Mouse (Mus musculus): Measurements from ENCODE around the gene Pitpna. TPM values are rescaled to one million over a fixed set of nuclear protein-coding genes. Genes with fewer than 3 reads are reported as not detected.

The Pitpna gene
- polyA plus RNA-seq, 1 experiment from 2014 or later = 161 TPM

GRCm38 (mm10) chr11:75656621-75657590, 69.0 kb downstream of the Pitpna start:
- Histone ChIP-seq H3K4me2 (replicated peaks; ENCODE audit: low read depth) (peak overlapping the region; percentile 89), H3K9me3 (ENCODE audit: control insufficient read depth) (no peaks in the 10 kb centered on the region), H3K27ac (ENCODE audit: low read depth, low read length) (no peak overlapping the region; the same call in 1 of the 2 replicates), H3K4me1 (replicated peaks; ENCODE audit: control insufficient read depth, insufficient read depth, low read length) (peaks cover 11% of the 10 kb centered on the region), H3K27me3 (replicated peaks; ENCODE audit: control insufficient read depth, insufficient read depth, low read length) (no peaks in the 10 kb centered on the region), H3K4me3 (ENCODE audit: low read depth, low read length) (peak overlapping the region; percentile 57), H3K9ac (ENCODE audit: low read depth, low read length) (peak overlapping the region; percentile 82), H3K36me3 (ENCODE audit: control insufficient read depth, insufficient read depth) (peaks cover 38% of the 10 kb centered on the region)
- WGBS = 48% methylated on average over 20 of the region's 20 CpGs
- ATAC-seq = no peak
- no peak for TF ChIP-seq CTCF (IDR thresholded peaks at IDR 0.05; ENCODE audit: low read depth)

- no peaks in the 10 kb centered on the region for H3K9me3 ChIP-seq (ENCODE audit: control insufficient read depth)
- no peak overlapping the region for H3K4me3 ChIP-seq (ENCODE audit: low read depth, low read length)
- H3K4me2 ChIP-seq (replicated peaks; ENCODE audit: low read depth) = no peak overlapping the region
- H3K27me3 ChIP-seq (replicated peaks; ENCODE audit: control insufficient read depth, insufficient read depth, low read length) = no peaks in the 10 kb centered on the region
- no peak for ATAC-seq
- no peak for TF ChIP-seq CTCF (IDR thresholded peaks at IDR 0.05; ENCODE audit: low read depth)
- H3K27ac ChIP-seq (ENCODE audit: low read depth, low read length) = no peak overlapping the region
- H3K4me1 ChIP-seq (replicated peaks; ENCODE audit: control insufficient read depth, insufficient read depth, low read length) = peaks cover 8% of the 10 kb centered on the region
- H3K9ac ChIP-seq (ENCODE audit: low read depth, low read length) = no peak overlapping the region
- peaks cover 46% of the 10 kb centered on the region for H3K36me3 ChIP-seq (ENCODE audit: control insufficient read depth, insufficient read depth)
Observed at GRCm38 (mm10) chr11:75657841-75658240, 69.9 kb downstream of the Pitpna start.

GRCm38 (mm10) chr11:75658311-75658710, 70.4 kb downstream of the Pitpna start:
- H3K4me3 ChIP-seq (ENCODE audit: low read depth, low read length) = no peak overlapping the region
- no peak overlapping the region for H3K9ac ChIP-seq (ENCODE audit: low read depth, low read length)
- WGBS = 94% methylated on average over 13 of the region's 13 CpGs
- no peak for ATAC-seq
- peaks cover 47% of the 10 kb centered on the region for H3K36me3 ChIP-seq (ENCODE audit: control insufficient read depth, insufficient read depth)
- no peaks in the 10 kb centered on the region for H3K27me3 ChIP-seq (replicated peaks; ENCODE audit: control insufficient read depth, insufficient read depth, low read length)
- TF ChIP-seq CTCF (IDR thresholded peaks at IDR 0.05; ENCODE audit: low read depth) = no peak
- no peak overlapping the region for H3K4me2 ChIP-seq (replicated peaks; ENCODE audit: low read depth)
- H3K4me1 ChIP-seq (replicated peaks; ENCODE audit: control insufficient read depth, insufficient read depth, low read length) = peaks cover 8% of the 10 kb centered on the region
- no peak overlapping the region for H3K27ac ChIP-seq (ENCODE audit: low read depth, low read length)
- no peaks in the 10 kb centered on the region for H3K9me3 ChIP-seq (ENCODE audit: control insufficient read depth)

- Histone ChIP-seq H3K27ac (ENCODE audit: low read depth, low read length) (no peak overlapping the region), H3K4me3 (ENCODE audit: low read depth, low read length) (no peak overlapping the region), H3K9me3 (ENCODE audit: control insufficient read depth) (no peaks in the 10 kb centered on the region), H3K4me1 (replicated peaks; ENCODE audit: control insufficient read depth, insufficient read depth, low read length) (peaks cover 7% of the 10 kb centered on the region), H3K4me2 (replicated peaks; ENCODE audit: low read depth) (no peak overlapping the region), H3K27me3 (replicated peaks; ENCODE audit: control insufficient read depth, insufficient read depth, low read length) (no peaks in the 10 kb centered on the region), H3K36me3 (ENCODE audit: control insufficient read depth, insufficient read depth) (peaks cover 52% of the 10 kb centered on the region), H3K9ac (ENCODE audit: low read depth, low read length) (no peak overlapping the region)
- TF ChIP-seq CTCF (IDR thresholded peaks at IDR 0.05; ENCODE audit: low read depth) = no peak
- no peak for ATAC-seq
- WGBS = 80% methylated on average over 14 of the region's 14 CpGs
Observed at GRCm38 (mm10) chr11:75658996-75659750, 71.3 kb downstream of the Pitpna start.

GRCm38 (mm10) chr11:75660081-75660590, 72.2 kb downstream of the Pitpna start:
- H3K27ac ChIP-seq (ENCODE audit: low read depth, low read length) = no peak overlapping the region
- 95% methylated on average over 12 of the region's 12 CpGs for WGBS
- no peak overlapping the region for H3K4me2 ChIP-seq (replicated peaks; ENCODE audit: low read depth)
- no peak for ATAC-seq
- H3K9ac ChIP-seq (ENCODE audit: low read depth, low read length) = no peak overlapping the region
- no peak for TF ChIP-seq CTCF (IDR thresholded peaks at IDR 0.05; ENCODE audit: low read depth)
- no peak overlapping the region for H3K4me3 ChIP-seq (ENCODE audit: low read depth, low read length)
- H3K27me3 ChIP-seq (replicated peaks; ENCODE audit: control insufficient read depth, insufficient read depth, low read length) = no peaks in the 10 kb centered on the region
- no peaks in the 10 kb centered on the region for H3K9me3 ChIP-seq (ENCODE audit: control insufficient read depth)
- H3K4me1 ChIP-seq (replicated peaks; ENCODE audit: control insufficient read depth, insufficient read depth, low read length) = no peaks in the 10 kb centered on the region
- peaks cover 58% of the 10 kb centered on the region for H3K36me3 ChIP-seq (ENCODE audit: control insufficient read depth, insufficient read depth)

All from intestine, postnatal 0 days (tissue).